Mouse (Mus musculus) splenic B cell, adult 2 months (primary cell): ENCODE results near the gene Arrdc2.
A peak's percentile ranks its signal among the peaks of the same experiment; 100 is the strongest.

Experiments
- DNase-seq: peaks from one replicate; pipeline ENCODE4 v3.0.0-alpha.2; 2011; ENCODE audit warnings: low read depth, low spot score
- H3K27me3 ChIP-seq: 2 replicates; pipeline ENCODE4 v1.6.1; 2012; ENCODE audit warnings: mild to moderate bottlenecking, low read length, moderate library complexity, mixed read lengths; ENCODE audit not compliant: control insufficient read depth, poor library complexity, insufficient read depth, severe bottlenecking
- H3K36me3 ChIP-seq: 2 replicates; pipeline ENCODE4 v1.6.1; 2012; ENCODE audit warnings: mild to moderate bottlenecking, low read length, moderate library complexity, mixed read lengths; ENCODE audit not compliant: control insufficient read depth, poor library complexity, insufficient read depth, severe bottlenecking

Gene Arrdc2

GRCm38 (mm10) chr8:70839408-70840351, at the start of gene Arrdc2:
Arrdc2 (minus strand) TSS chr8:70839720.
- H3K27me3 ChIP-seq = no peaks in the 10 kb centered on the region
- 0 out of 2 replicates have a peak, but pooled peaks cover 1% of the 10 kb centered on the region for H3K36me3 ChIP-seq
- DNase-seq = peak; percentile 100

GRCm38 (mm10) chr8:70887669-70888068, 48.1 kb upstream of the Arrdc2 start:
- H3K27me3 ChIP-seq = no peaks in the 10 kb centered on the region
- DNase-seq = peak; percentile 45
- no peaks in the 10 kb centered on the region for H3K36me3 ChIP-seq

DNA sequence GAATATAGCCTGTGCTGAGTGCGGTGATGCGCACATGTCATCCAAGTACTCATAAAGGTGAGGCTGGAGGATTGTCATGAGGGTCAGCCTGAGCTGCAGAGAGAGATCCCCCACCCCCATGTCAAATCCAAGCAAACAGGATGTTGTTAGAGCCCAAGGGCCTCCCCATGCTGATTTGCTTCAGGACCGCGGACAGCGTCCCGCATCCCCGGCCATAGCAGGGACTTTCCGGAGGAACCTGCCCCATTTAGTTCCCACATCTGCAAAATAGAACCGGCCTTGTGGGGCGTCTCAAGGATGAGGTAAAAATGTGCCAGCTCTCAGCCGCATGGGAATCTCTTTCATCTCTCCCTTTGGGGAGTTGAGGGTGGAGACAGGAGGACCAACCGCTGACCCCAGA, 46.1 kb upstream of the Arrdc2 start:
- no peaks in the 10 kb centered on the region for H3K27me3 ChIP-seq
- peak; percentile 85 for DNase-seq
- H3K36me3 ChIP-seq = no peaks in the 10 kb centered on the region

DNA sequence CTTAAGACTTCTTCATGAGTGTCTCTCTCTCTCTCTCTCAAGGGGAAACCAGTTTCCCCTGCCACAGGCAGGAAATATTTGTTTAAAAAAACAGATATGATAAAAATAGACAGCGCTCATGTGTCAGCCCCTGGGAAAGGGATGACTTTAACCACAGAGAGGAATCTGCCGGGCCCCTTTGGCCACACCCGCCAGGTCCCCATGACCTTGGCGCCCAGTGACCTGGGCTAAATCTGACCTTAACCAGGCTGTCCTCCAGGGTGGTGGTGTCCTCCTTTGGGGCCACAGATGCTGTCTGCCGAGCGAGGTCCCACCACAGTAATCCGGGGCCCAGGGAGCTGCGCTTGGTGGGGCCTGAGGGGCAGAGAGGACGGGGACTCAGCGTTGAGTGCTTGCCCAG, 45.2 kb upstream of the Arrdc2 start:
- no peak for DNase-seq
- no peaks in the 10 kb centered on the region for H3K36me3 ChIP-seq
- H3K27me3 ChIP-seq = no peaks in the 10 kb centered on the region

DNA sequence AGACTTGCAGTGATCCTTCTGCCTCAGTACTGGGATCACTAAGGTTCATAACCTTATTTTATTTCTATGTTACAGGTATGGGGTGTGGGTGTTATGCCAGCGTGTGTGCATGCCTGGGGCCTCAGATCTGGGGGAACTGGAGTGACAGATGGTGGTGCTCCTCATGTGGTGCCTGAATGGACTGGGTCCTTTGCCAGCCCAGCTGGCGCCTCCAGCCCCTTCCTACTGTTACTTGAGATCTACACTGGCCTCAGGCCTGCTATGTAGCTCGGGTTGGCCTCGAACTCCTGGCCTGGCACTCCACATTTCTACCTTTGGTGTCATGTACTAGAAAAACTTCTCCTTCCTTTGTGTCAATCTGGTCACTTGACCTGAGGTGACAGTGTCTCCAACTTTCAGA, 44.7 kb upstream of the Arrdc2 start:
- H3K27me3 ChIP-seq = no peaks in the 10 kb centered on the region

DNA sequence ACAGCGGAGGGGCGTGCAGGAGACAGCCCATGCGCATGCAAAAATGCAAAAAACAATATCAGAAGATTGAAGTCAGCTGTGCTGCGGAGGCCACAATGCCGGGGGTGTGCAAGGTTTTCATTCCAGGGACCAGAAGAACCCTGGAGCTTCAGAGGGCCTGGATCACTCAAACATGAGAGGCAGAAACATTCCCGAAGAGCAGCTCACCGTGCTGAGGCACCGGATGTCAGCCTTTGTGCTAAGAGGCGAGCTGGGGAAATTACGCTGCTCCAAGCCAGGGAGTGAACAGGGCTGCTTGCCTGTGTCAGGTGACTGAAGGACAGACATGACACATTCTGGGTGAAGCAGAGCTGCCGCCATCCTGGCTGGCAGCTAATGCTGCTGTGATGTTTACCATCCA, 41.0 kb upstream of the Arrdc2 start:
- no peak for DNase-seq
- H3K36me3 ChIP-seq = no peaks in the 10 kb centered on the region

More for the DNA sequence above, 44.7 kb upstream of the Arrdc2 start:
- no peaks in the 10 kb centered on the region for H3K36me3 ChIP-seq
- DNase-seq = no peak

DNA sequence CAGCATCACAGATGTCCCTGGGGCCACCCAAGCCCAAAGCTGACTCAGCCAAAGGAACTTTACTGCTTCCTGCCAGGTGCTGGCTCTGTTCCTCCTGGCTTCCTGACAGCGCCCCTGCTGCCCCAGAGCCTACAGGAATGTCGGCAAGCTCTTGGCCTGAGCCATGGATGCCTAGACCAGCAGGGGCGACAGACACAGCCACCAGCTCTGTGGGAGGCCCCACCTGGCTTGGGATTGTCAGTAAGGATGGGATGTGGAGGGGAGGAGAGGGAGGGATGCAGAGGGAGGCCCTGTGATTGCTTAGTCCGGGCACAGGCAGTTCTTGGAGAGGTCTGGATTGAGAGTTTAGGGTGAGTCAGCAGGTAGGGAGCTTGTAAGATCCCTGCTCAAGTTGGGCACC, 40.6 kb upstream of the Arrdc2 start:
- DNase-seq = no peak
- H3K36me3 ChIP-seq = no peaks in the 10 kb centered on the region
- no peaks in the 10 kb centered on the region for H3K27me3 ChIP-seq

More for the DNA sequence above, 41.0 kb upstream of the Arrdc2 start:
- no peaks in the 10 kb centered on the region for H3K27me3 ChIP-seq

- Histone ChIP-seq H3K36me3 (no peaks in the 10 kb centered on the region), H3K27me3 (no peaks in the 10 kb centered on the region)
- DNase-seq = no peak
Measured at GRCm38 (mm10) chr8:70879500-70879899, 40.0 kb upstream of the Arrdc2 start.

DNA sequence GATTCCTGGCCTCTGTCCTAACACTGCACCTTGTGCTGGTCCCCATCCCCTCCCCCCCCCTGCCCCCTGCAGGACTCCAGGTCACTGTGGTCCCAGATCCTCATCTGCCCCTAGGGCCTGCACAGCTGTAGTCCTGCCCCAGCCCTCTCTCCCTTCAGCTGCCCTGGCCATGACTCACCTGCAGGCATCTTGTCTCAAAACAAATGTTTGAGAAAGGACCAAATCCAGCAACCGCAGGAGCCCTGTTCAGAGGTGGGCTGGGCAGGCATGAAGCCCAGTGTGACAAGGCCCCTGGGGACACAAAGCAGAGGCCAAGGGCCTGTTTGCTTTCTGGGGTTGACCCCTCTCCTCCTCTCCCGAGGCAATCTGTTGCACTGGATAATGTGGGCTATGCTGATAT, 38.7 kb upstream of the Arrdc2 start:
- no peaks in the 10 kb centered on the region for H3K36me3 ChIP-seq

DNA sequence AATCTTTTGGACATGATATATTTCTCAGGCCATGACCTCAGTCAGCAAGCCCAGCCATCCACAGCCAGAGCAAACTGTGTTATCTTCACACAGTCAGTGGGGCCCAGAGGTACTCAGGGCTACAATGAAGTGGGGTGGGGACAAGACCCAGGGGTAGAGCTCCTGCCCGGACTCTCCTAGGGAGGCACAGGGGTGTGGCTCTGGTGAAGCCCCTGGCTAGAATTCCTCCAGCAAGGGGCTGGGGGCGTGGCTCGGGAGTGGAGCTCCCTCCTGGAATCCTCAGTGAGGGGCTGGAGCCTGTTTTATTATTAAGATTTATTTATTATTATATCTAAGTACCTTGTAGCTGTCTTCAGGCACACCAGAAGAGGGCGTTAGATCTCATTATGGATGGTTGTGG, 36.9 kb upstream of the Arrdc2 start:
- Histone ChIP-seq H3K27me3 (no peaks in the 10 kb centered on the region), H3K36me3 (no peaks in the 10 kb centered on the region)
- DNase-seq = no peak

More for the DNA sequence above, 38.7 kb upstream of the Arrdc2 start:
- DNase-seq = no peak
- H3K27me3 ChIP-seq = no peaks in the 10 kb centered on the region

DNA sequence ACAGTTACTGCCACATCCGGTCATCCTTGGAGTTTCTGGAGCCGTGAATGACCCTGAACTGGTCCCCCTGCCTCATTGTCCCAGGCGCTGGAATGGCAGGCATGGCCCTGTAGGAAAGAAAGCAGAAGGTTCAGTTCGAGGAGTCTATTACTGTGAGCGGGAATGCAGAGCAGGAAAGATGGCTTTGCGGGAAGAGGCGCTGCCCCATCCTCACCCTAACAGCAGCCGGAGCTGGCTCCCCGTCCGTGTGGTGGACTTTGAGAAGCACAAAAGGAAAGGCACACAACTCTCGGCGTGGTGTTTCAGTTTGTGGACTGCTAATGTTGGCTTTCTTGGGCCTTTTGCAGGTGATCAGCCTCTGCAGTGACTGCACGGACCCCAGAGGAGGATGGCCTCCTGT, 34.9 kb upstream of the Arrdc2 start:
- no peak for DNase-seq
- H3K36me3 ChIP-seq = no peaks in the 10 kb centered on the region
- no peaks in the 10 kb centered on the region for H3K27me3 ChIP-seq

DNA sequence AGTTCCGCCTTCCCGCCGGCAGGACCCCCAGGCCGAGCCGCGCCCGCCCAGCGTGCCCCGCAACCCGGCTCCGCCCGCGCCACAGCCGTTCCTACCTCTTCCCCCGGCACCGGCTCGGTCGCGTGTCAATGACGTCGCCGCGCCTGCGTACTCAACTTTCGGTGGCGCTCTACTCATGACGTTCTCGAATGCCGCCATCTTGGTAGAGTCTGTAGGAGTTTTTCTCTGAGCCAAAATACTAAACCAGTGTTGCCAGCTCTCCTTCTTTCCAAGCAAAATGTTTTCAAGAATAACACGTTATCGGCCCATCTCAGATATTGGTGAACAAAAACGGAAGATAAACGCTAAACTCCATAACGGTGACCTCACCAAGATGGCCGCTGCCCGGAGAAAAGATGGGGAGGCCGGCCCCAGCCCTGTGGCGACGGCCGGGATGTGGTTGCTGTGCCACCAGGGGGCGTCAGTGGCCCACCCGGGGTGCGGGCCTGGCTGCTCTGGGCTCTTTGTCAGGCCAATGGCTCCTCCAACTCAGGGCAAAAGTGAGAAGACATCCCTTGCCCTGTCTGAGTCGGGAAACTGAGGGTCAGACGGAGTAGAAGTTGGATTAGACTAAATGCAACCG, 34.0 kb upstream of the Arrdc2 start, which contains the start of gene Ccdc124:
Gene Ccdc124 (minus strand): TSS at position 572 of the 622 bp plus-strand sequence.
- Histone ChIP-seq H3K36me3 (no peaks in the 10 kb centered on the region), H3K27me3 (no peaks in the 10 kb centered on the region)
- peak; percentile 96 for DNase-seq

GRCm38 (mm10) chr8:70872643-70873363, 33.3 kb upstream of the Arrdc2 start:
- no peaks in the 10 kb centered on the region for H3K27me3 ChIP-seq
- no peaks in the 10 kb centered on the region for H3K36me3 ChIP-seq
- DNase-seq = no peak

- no peak for DNase-seq
- no peaks in the 10 kb centered on the region for H3K27me3 ChIP-seq
- H3K36me3 ChIP-seq = no peaks in the 10 kb centered on the region
Measured at GRCm38 (mm10) chr8:70871195-70871807, 31.8 kb upstream of the Arrdc2 start.
